Mouse (Mus musculus) limb, embryonic 10.5 days (tissue): ENCODE results near the gene Fam89b. TPM values are rescaled to one million over a fixed set of nuclear protein-coding genes. Genes with fewer than 3 reads are reported as not detected.

Source experiments
- DNase-seq: peaks from one replicate; pipeline ENCODE4 v3.0.0-alpha.2; 2017; ENCODE audit warnings: low spot score
- H3K27ac ChIP-seq: fragments of 300-500 bp; sonication (generic); 2 replicates; pipeline ENCODE4 v1.5.1; 2016; ENCODE audit warnings: mild to moderate bottlenecking
- H3K27me3 ChIP-seq: fragments of 300-500 bp; sonication (generic); 2 replicates; pipeline ENCODE4 v1.6.1; 2016; ENCODE audit warnings: low read depth, mild to moderate bottlenecking; ENCODE audit not compliant: poor library complexity, severe bottlenecking
- H3K36me3 ChIP-seq: fragments of 300-500 bp; sonication (generic); 2 replicates; pipeline ENCODE4 v1.6.1; 2016; ENCODE audit warnings: mild to moderate bottlenecking, moderate library complexity
- H3K4me1 ChIP-seq: fragments of 300-500 bp; sonication (generic); 2 replicates; pipeline ENCODE4 v1.6.1; 2016
- H3K4me3 ChIP-seq: fragments of 300-500 bp; sonication (generic); 2 replicates; pipeline ENCODE4 v1.5.1; 2016; ENCODE audit warnings: mild to moderate bottlenecking, moderate library complexity
- H3K9me3 ChIP-seq: fragments of 300-500 bp; sonication (generic); replicated peaks from 2 replicates; pipeline ENCODE4 v1.6.1; 2016; ENCODE audit warnings: mild to moderate bottlenecking
- WGBS: fragments of 180-500 bp; shearing (Covaris S2); methylation state at CpG from one replicate; pipeline ENCODE4 v1.1.7; 2016; 5-methylcytosine and 5-hydroxymethylcytosine counted together
- polyA plus RNA-seq: library from polyadenylated mRNA; unstranded; fragments of >200 nt; fragmentation: Nextera tagmentation; extraction: Ambion mirVana; gene quantifications from 2 replicates; pipeline ENCODE4 v1.2.1, GENCODE M21; 2016

Fam89b gene
- polyA plus RNA-seq, 1 experiment from 2014 or later = 158 TPM

DNA sequence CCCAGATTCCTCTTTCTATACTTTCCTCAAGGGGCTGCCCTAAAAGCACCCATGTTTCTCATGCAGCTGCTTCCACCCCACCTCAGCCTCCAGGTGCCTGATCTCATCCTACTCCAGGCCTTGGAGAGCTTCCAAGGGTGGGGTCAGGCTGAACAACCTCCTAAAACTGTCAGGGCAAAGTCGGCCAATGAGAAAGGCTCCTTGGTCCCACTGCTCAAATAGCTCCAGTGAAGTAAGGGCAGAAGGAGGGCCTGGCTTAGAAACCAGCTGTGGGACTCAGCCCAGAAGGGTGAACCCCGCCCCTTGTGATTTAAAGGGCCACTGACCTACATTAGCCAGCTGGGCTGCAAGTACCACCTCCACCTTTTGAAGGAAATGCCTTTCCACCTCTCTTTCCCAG lies 15.7 kb downstream of the Fam89b start:
- peaks cover 71% of the 10 kb centered on the region for H3K36me3 ChIP-seq
- no peak overlapping the region for H3K4me3 ChIP-seq
- H3K27ac ChIP-seq = peak overlapping the region; percentile 33; the same call in 1 of the 2 replicates
- 2% methylated on average over 2 of the region's 2 CpGs for WGBS
- 0 out of 2 replicates have a peak, but pooled peaks cover 7% of the 10 kb centered on the region for H3K27me3 ChIP-seq
- peaks cover 31% of the 10 kb centered on the region for H3K4me1 ChIP-seq
- no peaks in the 10 kb centered on the region for H3K9me3 ChIP-seq
- peak; percentile 57 for DNase-seq

DNA sequence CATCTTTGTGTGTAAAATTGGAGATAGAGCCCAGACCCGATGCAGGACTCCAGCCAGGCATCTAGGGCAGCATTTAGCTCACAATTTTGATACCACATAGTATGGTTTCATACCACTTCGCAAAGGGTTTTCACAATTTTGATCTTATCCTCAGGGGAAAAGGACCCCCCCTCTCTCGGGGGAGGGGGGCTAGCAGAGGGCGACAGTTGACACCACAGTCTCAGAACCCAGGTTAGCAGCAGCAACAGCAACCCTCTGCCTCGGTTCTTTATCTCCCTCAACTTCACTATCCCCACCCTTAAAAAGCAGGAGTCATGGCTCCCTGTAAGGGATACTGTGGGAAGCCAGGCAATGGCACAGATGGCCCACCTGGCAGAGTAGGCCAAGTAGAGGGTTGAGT lies 16.2 kb downstream of the Fam89b start:
- 0 out of 2 replicates have a peak overlapping the region, but pooled peaks have one; percentile 6 for H3K4me3 ChIP-seq
- no peak for DNase-seq
- 75% methylated on average over 5 of the region's 5 CpGs for WGBS
- 0 out of 2 replicates have a peak overlapping the region, but pooled peaks have one; percentile 20 for H3K27ac ChIP-seq
- H3K36me3 ChIP-seq = peaks cover 71% of the 10 kb centered on the region
- no peaks in the 10 kb centered on the region for H3K9me3 ChIP-seq
- H3K4me1 ChIP-seq = peaks cover 31% of the 10 kb centered on the region
- H3K27me3 ChIP-seq = 0 out of 2 replicates have a peak, but pooled peaks cover 7% of the 10 kb centered on the region

DNA sequence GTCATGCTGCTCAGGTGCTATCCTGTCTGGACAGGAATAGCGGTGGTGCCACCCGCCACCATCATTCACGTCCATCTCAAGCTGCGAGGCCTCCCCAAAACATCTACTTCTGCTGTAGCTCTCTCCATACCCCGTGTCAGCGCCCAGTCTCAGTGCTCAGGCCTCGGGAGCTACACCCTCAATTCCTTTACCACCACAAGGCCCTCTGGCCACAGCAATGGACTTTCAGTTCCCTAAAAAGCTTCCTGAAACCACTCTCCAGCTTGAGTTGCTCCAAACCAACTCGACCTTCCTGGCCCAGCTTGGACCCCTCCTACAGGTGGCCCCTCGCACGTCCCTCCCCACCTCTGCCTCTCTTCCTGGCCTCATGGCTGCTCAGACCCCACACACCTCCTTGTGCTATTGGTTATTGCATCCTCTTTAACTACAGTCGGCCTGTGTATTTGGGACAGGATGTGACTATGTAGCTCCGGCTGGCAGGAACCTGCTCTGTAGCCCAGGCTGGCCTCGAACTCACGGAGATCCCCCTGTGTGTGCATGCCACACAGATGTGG lies 17.5 kb downstream of the Fam89b start:
- peaks cover 69% of the 10 kb centered on the region for H3K36me3 ChIP-seq
- no peak for DNase-seq

DNA sequence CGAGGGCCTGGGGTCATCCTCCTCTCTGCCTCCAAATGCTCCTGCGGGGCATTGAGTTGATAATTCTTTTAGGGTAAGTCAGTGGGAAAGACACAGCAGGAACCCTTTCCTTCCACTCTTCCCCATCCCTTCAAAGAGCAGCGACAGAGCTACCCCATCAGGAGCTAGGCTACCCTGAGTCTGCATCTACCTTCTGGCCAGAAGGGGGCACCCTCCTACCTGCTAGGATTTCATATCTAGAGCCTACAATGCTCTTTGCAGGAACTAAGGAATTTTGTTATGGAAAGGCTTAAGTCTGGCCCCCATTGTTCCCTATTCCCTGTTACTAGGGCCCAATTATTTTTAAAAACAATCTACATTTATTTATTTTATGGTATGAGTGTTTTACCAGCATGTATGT lies 18.2 kb downstream of the Fam89b start:
- DNase-seq = peak; percentile 64
- 22% methylated on average over 3 of the region's 3 CpGs for whole genome bisulfite sequencing

More for the DNA sequence above, 17.5 kb downstream of the Fam89b start:
- peaks cover 29% of the 10 kb centered on the region for H3K4me1 ChIP-seq
- H3K27me3 ChIP-seq = 0 out of 2 replicates have a peak, but pooled peaks cover 3% of the 10 kb centered on the region
- H3K27ac ChIP-seq = no peak overlapping the region
- no peaks in the 10 kb centered on the region for H3K9me3 ChIP-seq
- 91% methylated on average over 14 of the region's 14 CpGs for WGBS
- no peak overlapping the region for H3K4me3 ChIP-seq

DNA sequence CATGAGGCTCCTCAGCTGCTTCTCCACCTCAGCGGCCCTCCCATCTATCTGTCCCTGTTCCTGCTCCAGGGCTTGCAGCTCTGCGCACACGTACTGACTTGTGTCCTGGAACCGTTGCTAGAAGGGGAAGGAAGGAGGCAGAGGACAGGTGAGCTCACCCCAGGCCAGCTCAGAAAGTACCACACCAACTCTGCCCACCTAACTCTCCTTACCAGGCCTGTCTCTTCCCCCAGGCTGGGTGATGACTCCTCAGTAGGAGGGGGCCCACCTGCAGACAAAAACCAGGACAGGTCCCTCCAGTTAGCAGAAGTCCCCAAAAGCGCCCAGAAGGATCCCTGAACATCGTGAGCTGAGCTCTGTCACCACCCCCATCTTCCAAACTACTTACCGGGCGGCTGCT lies 18.9 kb downstream of the Fam89b start:
- H3K27ac ChIP-seq = no peak overlapping the region
- H3K4me3 ChIP-seq = no peak overlapping the region
- H3K36me3 ChIP-seq = peaks cover 70% of the 10 kb centered on the region
- 85% methylated on average over 8 of the region's 8 CpGs for whole genome bisulfite sequencing
- H3K27me3 ChIP-seq = no peaks in the 10 kb centered on the region
- DNase-seq = no peak
- peaks cover 15% of the 10 kb centered on the region for H3K4me1 ChIP-seq
- no peaks in the 10 kb centered on the region for H3K9me3 ChIP-seq

More for the DNA sequence above, 18.2 kb downstream of the Fam89b start:
- Histone ChIP-seq H3K27me3 (no peaks in the 10 kb centered on the region), H3K9me3 (no peaks in the 10 kb centered on the region), H3K4me3 (no peak overlapping the region), H3K27ac (no peak overlapping the region), H3K36me3 (peaks cover 71% of the 10 kb centered on the region), H3K4me1 (peaks cover 21% of the 10 kb centered on the region)

DNA sequence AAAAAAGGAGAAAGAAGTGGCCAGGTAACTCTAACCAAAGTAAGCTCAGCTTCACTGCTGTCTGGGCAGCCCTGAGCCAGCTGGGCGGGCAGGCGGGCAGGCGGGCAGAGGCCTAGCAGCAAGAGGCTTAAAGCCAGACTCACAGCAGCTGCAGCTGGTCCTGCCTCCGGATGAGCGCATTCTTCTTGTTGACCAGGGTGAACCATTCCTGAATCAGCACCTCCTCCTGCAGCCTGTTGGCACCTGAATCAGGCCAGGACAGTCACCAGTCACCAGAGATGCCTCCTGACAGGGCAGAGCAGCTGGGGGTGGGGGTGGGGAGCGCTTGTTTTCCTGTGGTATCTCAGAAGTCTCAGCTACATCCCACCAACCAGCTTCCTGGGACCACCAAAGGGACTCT lies 19.4 kb downstream of the Fam89b start:
- H3K9me3 ChIP-seq = no peaks in the 10 kb centered on the region
- no peaks in the 10 kb centered on the region for H3K27me3 ChIP-seq
- no peak overlapping the region for H3K27ac ChIP-seq
- peaks cover 14% of the 10 kb centered on the region for H3K4me1 ChIP-seq
- H3K36me3 ChIP-seq = peaks cover 65% of the 10 kb centered on the region
- DNase-seq = no peak
- no peak overlapping the region for H3K4me3 ChIP-seq
- WGBS = 90% methylated on average over 6 of the region's 6 CpGs

DNA sequence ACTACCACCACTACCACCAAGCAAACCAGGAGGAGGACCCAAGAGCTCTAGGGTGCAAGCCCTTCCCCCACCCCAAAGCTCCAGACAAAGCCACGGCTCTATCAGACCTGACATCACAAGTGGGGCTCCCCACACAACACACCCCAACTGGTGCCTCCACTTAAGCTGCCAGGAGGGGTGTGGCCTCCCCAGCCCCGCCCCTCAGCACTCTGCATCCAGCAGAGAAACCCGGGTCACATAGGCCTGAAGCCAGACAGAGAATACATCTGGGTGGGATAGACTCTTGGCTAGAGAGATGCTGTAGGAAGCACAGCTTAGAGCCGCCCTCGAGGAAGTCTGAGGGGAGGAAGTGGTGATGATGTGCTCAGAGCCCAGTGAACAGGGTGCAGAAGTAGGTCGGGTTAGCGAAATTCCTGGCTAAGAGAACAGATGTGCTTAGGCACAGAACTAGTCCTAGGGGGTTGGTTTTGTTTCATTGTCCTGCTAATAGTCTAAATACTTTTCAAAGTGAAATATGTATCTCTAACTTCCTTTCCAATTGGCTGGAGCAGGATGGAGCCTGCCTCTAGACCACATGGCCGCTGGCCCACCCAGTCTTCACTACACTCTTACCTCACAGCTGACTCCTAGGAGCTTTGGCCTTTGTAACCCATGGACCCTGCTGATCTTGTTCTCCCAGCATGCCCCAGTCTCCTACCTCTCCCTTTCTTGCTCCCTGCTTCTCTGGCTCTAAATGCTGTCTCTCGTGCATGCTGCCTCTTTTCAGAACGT lies 24.5 kb downstream of the Fam89b start:
- no peaks in the 10 kb centered on the region for H3K9me3 ChIP-seq
- H3K27me3 ChIP-seq = no peaks in the 10 kb centered on the region
- peak overlapping the region; percentile 22; the same call in 1 of the 2 replicates for H3K27ac ChIP-seq
- 51% methylated on average over 10 of the region's 10 CpGs for WGBS
- H3K4me1 ChIP-seq = peaks cover 9% of the 10 kb centered on the region
- no peak for DNase-seq
- no peak overlapping the region for H3K4me3 ChIP-seq
- H3K36me3 ChIP-seq = peaks cover 71% of the 10 kb centered on the region

DNA sequence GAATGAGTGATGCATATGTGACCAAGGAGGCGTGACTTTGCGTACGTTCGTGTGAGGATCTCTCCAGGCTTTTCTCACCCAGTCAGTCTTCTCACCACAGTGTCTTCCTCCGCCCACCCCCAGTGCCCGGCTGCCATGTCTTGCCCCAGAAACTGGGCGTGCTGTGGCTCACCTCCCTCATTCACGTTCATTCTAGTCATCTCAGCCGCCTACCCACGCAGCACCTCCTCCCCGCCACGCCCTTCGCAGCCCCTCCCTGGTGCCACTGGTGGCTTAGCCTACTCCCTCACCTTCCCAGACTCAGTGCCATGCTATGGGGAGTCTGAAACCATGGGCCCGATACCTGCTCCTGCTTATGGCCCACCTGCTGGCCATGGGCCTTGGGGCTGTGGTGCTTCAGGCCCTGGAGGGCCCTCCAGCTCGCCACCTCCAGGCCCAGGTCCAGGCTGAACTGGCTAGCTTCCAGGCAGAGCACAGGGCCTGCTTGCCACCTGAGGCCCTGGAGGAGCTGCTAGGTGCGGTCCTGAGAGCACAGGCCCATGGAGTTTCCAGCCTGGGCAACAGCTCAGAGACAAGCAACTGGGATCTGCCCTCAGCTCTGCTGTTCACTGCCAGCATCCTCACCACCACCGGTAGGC lies 25.2 kb downstream of the Fam89b start, which contains the start of gene Kcnk7:
Gene Kcnk7 (plus strand): TSS at position 205 of the 638 bp plus-strand sequence.
- 71% methylated on average over 17 of the region's 17 CpGs for WGBS

DNA sequence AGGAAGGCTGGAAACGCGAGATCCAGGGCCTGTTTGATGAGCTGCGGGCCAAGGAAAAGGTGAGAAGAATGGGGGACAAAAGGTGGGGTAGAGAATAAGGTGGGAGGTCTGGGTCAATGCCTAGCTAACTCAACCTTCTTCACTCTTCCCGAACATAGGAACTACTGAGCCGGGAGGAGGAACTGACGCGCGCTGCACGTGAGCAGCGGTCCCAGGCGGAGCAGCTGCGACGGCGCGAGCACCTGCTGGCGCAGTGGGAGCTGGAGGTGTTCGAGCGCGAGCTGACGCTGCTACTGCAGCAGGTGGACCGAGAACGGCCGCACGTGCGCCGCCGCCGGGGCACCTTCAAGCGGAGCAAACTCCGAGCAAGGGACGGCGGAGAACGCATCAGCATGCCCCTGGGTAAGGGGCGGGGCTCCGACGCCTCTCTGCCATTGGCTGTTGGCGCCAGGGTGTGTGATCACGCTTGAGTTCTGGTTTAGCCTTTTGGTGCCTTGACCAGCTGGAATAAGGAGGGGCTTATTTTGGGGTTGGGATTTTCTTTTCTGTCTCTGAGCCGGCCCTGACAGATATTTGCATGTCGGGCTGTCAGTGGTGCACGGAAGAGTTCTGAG lies 33.5 kb downstream of the Fam89b start:
- Histone ChIP-seq H3K36me3 (peaks cover 100% of the 10 kb centered on the region), H3K4me1 (peaks cover 47% of the 10 kb centered on the region), H3K9me3 (no peaks in the 10 kb centered on the region), H3K27me3 (peaks cover 14% of the 10 kb centered on the region), H3K4me3 (peak overlapping the region; percentile 41), H3K27ac (peak overlapping the region; percentile 30; the same call in 1 of the 2 replicates)
- WGBS = 7% methylated on average over 41 of the region's 41 CpGs
- peak; percentile 68 for DNase-seq

More for the DNA sequence above, 25.2 kb downstream of the Fam89b start, which contains the start of gene Kcnk7:
- peak within 1 kb of the TSS; percentile 22; the same call in 1 of the 2 replicates for H3K27ac ChIP-seq
- peaks cover 9% of the 10 kb centered on the region for H3K4me1 ChIP-seq
- no peak within 1 kb of the TSS for H3K4me3 ChIP-seq
- peaks cover 72% of the 10 kb centered on the region for H3K36me3 ChIP-seq
- H3K27me3 ChIP-seq = no peaks in the 10 kb centered on the region
- no peaks in the 10 kb centered on the region for H3K9me3 ChIP-seq
- DNase-seq = no peak

DNA sequence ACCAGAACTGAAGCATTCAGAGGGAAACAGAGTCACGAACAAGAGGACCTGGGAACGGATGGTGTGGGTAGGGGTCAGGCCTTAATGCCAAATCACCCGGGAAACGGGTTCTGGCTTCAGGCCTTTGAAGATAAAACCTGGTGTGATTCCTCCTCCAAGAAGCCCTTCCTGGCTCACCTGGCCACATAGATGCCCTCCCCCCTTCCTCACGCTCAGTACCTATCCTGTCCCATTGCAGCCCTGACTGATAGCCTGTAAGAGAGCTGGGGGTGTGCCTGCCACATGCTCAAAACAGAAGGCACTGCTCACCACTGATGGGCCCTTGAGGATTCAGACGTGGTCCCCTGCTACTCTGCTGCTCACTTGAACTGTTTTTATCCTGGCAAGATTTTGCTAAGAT lies 35.7 kb downstream of the Fam89b start:
- H3K36me3 ChIP-seq = peaks cover 89% of the 10 kb centered on the region
- H3K27ac ChIP-seq = no peak overlapping the region
- peaks cover 14% of the 10 kb centered on the region for H3K27me3 ChIP-seq
- peaks cover 59% of the 10 kb centered on the region for H3K4me1 ChIP-seq
- H3K4me3 ChIP-seq = peak overlapping the region; percentile 82; the same call in 1 of the 2 replicates
- no peaks in the 10 kb centered on the region for H3K9me3 ChIP-seq
- no peak for DNase-seq
- 88% methylated on average over 6 of the region's 6 CpGs for whole genome bisulfite sequencing

DNA sequence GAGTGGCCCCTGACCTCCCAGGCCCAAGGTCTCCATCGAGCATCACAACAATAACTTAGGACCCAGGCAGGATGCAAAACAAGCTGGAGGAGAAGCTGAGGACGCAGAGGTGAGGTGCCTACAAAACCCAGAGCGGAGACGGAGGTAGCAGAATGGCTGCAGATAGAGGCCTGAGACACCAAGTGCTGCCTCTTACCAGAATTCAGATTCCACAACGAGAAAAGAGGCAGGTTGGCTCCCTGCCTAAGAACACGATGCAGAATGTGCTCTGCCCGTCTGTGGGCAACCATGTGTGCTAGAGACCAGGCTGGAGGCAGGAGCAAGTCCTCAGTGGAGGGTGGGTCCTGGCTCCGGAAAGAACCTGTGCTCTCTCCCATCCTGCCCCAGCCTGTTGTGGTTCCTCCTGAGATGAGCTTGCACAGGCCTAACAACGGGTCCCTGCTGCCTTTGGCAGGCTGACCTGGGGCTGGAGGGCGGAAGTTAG lies 36.5 kb downstream of the Fam89b start:
- no peak for DNase-seq
- WGBS = 83% methylated on average over 10 of the region's 10 CpGs
- peak overlapping the region; percentile 82 for H3K4me3 ChIP-seq
- H3K4me1 ChIP-seq = peaks cover 65% of the 10 kb centered on the region
- H3K27me3 ChIP-seq = peaks cover 14% of the 10 kb centered on the region
- peaks cover 83% of the 10 kb centered on the region for H3K36me3 ChIP-seq
- H3K9me3 ChIP-seq = no peaks in the 10 kb centered on the region
- H3K27ac ChIP-seq = peak overlapping the region; percentile 75
